Mouse (Mus musculus) spleen, embryonic (tissue): ENCODE measurements around the gene Tln2.

Experiments
- CTCF ChIA-PET: fragments of 350-600 bp; sonication (Branson Sonifier 250); formaldehyde crosslinking; loops from one replicate; lab custom pipeline; 2022; lab: Charles Lee

Gene Tln2

DNA sequence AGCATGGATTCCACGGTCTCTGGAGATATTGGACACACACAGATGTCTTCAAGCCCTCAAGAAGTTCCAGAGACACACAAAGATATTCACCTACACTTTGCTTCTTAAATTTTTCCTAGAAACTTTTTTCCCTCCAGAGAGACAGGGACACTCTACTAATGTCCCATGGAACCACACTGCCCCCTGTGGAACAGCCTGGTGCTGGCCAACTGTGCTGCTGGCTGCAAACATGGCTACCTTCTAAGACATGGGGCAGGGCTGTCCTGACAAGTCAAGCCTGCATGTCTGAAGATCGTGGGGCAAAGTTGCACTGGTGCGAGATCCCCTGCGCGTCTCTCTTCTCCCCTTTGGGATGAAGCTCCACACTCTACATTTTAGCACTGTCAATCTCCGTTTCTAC is 346.2 kb downstream of the Tln2 start:
- CTCF ChIA-PET = no interaction called here

DNA sequence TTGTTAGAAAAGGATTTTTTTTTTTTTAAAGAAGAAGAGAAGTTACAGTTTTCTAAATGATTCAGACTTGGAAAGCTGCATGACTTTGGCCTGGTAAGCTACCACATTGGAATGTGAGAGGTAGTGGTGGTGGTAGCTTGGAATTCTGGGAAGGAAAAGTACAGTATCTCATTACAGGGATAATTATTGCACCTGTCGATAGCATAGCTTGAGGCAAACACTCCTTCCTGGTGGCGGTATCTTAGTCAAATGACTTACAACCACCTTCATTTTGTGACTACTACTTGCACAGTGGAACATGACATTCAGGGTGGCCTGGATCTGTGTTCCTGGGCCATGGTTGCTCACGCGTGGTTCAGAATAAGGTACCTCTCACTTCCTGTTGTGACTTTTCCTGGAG is 348.3 kb downstream of the Tln2 start:
- CTCF ChIA-PET = no interaction called here

DNA sequence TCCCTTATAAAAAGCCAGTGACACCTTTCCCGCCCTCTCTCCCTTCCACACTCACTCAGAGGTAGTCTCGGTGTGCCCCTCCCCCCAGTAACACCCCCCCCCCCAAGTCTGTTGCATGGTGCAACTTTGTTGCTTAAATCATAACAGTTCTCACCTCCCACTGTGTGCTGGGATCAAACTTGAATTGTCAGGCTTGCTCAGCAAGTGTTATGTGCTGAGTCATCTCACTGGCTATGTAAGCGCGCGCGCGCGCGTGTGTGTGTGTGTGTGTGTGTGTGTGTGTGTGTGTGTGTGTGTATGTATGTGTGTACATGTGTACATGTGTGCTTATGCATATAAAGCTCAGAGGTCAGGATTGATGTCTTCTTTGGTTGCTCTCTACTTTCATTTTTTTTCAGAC is 350.1 kb downstream of the Tln2 start:
- CTCF ChIA-PET = no interaction called here

DNA sequence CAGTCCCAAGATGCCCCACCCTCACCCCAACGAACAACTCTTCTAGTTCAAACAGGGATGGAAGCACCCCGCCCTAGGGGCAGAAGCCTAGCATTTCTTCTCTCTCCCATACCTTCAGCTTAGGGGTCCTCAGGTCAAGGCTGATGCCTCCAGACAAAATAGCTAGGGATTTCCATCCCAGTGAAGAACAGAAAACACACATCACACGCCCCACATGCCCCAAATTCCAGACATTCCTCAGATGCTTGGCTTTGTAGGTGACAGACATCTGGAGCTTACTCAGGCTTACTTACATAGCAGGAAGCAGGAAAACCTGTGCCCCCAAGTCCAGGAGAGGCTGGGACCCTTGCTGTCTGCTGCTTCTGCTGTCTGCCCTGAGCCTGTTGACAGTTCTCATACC is 351.1 kb downstream of the Tln2 start:
- CTCF ChIA-PET = no interaction called here

DNA sequence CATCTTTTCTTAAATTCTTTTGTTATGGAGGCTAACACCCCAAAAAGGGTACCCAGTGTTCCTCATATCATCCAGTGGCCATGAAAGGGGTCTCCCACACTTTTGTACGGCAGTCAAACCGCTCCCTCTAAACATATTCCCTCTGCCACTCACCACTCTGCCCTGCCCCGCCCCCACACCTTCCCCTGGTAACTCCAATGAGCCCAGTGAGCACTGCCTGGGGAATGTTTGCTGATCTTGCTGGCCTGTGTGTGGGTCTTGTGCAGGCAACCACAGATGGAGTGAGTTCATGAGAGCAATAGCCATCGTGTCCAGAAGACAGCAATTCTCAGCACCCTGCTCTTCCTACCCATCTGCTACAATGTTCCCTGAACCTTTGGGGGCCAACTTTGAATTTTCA is 354.3 kb downstream of the Tln2 start:
- CTCF ChIA-PET = no interaction called here

DNA sequence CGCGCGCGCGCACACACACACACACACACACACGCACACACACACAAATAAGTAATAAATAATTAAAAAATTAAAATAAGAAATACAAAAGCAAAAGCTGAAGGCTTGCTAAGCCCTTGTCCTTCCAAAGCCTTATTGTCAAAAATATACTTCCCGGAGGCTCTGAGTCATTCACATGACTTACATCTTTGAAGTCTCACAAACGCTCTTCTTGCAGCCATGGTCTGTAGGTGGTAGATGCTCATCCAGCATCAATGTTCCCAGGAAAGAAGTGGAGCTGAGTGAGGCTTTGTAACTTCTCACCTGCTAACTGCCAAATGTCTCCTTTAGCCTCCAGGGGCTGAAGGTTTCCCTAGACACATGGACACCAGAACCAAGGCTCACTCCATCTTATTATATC is 362.9 kb downstream of the Tln2 start:
- CTCF ChIA-PET = no interaction called here

DNA sequence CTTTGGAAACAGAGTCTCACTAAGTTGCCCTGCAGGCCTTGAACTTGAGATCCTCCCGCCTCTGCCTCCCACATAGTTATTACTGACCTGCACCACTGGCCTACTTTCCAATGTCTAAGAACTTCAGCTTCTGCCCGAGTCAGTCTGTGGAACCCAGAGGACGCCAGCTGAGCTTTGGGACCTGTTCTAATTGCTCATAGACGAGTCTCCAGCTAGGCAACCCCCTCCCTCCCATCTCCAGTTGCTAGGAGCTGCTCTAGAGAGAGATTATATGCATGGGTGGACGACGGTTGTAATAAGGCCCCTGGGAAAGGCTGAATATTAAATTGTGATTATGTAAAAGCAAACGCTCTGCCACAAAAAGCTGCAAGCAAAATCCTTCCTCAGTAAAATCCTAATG is 364.2 kb downstream of the Tln2 start:
- CTCF ChIA-PET = no interaction called here

DNA sequence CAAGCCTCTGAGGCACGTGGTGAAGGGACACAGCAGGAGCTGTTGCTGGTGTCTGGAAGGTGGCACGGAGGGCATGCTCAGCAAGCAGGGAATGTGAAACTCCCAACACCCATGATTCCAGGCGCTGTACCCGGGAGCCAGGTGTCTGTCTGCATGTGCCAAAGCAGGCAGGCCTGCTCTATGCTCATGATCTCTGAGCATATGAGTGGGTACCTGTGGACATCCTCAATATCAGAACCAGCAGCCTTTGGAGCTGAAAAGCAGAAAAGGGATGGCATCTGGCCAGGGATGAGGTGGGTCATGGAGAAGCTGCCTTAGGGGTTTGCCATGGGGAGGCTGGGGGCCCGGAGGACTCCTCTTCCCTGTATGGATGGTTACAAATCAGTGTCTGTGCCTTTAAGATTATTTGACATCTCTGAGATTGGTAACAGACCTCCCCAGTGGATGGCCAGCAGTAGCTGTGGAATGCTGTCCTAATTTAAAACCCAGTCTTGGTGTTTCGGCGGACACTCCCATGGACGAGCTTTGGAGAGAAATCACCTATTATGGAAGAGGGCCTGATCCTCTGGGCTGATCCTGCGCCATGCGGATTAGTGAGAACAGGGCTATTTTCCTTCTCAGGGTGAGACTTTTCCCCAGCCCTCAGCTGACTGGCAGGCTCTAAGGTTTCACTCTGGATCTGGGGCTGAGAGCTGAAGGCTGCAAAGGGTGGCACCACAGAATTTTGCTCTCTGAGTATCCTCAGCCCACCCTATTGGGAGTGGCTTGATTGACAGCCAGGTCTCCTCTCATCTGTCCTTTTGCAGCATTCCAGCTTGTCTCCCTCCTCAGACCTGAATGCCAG is 367.8 kb downstream of the Tln2 start:
- CTCF ChIA-PET = no interaction called here

DNA sequence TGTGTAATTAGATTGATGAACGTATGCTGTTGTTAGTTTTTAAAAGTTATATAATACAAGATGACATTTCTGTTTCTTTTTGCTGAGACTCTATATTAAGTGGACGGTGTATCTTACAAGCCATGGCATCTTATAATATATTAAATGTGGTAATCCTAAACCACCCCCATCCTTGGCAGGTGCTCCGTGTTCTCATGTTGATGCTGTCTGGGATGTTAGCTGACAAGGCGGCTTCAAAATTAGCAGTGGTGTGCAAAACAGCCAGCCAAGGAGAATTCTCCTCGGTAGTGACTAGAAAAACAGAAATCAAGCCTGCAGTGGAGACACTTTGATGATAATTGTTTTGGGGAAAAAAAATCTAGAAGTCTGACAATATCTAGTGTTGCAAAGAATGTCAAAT is 371.8 kb downstream of the Tln2 start:
- CTCF ChIA-PET = no interaction called here

DNA sequence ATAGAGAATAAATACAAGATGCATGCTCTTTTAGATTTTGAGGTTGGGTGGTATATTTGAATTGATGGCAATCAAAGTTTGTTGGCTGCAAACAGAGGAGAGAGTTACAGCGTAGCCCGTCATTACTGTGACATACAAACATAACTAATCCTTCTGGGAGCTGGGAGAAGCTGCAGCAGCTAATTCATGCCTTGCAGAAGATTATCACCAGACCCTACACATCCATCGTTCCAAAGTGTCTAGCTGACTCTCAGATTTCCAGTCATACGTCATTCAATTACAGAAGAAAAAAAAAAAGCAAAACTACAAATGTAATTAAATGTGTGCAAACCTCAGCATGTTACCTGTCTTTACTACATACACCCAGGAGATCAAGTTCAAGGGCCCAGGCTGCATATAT is 372.3 kb downstream of the Tln2 start:
- CTCF ChIA-PET = no interaction called here

DNA sequence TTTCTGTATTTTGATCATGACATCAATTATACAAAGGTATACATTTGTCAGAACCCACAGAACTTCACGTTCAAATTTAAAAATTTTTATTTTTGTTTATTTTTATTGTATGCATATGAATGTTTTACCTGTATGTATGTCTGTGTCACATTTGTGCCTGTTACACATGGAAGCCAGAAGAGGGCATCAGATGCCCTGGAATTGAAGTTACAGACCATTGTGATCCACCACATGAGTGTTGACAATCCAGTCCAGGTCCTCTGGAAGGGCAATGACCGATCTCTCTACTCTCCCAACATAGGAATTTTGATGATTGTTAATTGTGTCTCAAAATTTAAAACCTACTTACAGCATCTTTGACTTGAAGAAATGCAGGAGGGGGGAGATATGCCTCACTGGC is 374.9 kb downstream of the Tln2 start:
- CTCF ChIA-PET = no interaction called here

DNA sequence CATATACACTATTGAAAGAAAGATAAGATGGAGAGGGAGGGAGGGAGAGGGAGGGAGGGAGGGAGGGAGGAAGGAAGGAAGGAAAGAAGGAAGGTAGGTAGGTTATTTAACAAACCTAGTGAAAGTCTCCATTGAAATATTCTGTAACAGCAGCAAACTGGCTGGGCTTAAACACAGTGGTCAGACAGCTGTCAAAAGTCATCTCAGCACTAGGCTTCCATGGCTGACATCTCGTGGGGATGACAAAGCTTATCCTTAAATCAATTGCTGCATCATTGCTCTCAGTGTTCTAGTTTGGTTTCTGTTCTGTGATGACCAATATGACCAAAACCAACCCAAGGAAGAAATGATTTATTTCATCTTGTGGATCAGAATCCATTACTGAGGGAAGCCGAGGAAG is 376.0 kb downstream of the Tln2 start:
- CTCF ChIA-PET = no interaction called here

DNA sequence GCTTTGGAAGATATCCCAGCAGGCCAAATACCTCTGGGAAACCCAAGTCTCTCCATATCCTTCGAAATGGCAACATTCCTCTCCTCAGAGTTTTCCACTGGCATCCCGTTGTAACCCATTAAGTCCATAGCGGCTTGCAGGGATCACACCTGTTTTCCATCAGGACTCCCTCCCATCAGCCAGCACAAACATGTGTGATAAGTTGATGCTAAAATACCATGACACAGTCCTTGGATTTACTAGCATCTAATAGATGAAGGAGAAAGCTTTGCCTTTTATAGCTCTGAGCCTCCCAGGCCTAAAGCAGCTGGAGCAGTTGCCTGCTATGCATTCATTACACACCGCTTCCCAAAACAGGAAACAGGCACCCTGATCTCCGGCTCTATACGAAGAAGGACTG is 377.5 kb downstream of the Tln2 start:
- CTCF ChIA-PET = no interaction called here

DNA sequence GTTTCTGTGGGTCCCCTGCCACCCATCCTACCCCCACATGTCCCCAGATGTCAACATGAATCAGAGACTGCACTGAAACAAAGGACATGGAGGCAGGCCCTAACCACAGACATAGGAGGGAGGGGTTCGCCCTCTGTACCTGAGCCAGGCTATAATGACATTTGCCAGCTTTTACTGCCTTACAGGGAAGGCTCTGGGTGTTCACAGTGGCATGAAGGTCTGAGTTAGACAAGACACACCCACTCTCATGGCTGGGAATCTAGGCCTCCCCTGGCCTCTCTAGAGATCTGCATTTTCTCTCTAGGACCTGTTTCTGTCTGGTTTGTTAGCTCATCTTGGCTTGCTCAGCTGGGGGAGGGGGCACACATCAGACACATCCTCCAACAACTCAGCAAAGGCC is 380.8 kb downstream of the Tln2 start:
- CTCF ChIA-PET = no interaction called here

DNA sequence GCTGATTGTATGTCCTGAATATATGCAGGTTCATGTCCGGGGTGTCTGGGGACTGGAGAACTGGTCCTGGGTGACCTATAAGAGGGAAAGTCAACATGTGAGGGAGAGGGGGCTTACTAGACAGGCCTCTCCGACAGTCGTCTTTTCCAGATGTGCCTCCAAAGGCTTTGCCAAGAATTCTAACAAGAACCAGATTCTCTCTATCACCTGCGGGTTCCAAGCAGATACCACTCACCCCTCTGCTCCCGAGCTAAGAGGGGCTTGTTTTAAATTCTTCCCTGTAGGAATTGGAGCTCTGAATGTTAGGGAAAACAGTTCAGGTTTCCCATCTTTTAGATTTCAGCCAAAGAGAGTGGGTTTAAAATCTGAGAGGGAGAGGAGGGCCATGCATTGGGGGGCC is 381.3 kb downstream of the Tln2 start:
- CTCF ChIA-PET = no interaction called here

DNA sequence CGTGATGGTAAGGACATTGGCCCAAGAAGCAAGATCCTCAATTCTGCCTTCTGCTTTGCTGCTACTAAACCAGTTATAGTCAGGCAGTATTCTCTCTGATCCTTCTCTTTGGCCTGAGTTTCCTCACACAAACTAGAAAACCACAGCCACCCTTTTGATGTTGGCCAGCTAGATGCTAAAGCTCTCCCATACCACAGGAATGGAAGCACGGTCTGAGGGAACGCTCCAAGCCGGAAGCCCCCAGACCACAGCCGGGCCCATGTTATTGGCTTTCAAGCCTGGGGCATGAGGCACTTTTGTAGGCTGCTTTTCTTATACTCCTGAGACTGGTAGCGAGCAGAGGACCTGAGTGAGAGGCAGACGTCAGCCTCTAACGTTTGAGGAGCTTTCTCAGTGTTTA is 383.4 kb downstream of the Tln2 start:
- CTCF ChIA-PET = no interaction called here

DNA sequence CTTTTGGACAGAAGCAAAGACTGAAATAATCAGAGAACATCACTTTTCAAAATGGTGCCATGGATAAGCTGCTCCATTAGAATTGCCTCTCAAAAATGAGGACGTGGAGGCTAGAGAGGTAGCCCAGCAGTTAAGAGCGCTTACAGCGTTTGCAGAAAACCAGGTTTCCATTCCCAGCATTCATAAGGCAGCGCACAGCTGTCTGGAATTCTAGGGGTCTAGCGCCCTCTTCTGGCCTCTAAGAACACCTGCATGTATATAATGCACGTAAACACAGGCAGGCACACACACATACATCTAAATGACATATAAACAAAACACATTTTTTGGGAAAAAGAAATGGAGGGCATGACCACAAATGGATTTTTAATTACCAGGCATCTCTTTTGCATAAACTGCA is 385.7 kb downstream of the Tln2 start:
- CTCF ChIA-PET = no interaction called here

DNA sequence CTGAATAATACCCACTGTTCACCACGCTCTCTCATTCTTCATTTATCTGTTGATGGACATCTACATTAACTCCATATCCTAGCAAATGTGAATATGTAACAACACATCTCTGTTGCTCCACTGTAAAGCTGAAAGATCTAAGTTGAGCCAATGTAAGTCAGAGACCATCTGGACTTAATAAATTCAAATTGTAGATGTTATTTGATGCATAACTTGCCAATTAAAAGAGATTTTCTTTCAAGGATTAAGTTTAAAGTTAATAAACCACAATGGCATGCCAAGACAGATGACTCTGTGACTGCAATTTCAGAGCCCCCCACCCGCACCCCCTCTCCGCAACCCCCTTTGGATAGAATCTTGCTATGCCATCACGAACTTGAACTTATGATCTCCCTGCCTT is 386.3 kb downstream of the Tln2 start:
- CTCF ChIA-PET = no interaction called here

DNA sequence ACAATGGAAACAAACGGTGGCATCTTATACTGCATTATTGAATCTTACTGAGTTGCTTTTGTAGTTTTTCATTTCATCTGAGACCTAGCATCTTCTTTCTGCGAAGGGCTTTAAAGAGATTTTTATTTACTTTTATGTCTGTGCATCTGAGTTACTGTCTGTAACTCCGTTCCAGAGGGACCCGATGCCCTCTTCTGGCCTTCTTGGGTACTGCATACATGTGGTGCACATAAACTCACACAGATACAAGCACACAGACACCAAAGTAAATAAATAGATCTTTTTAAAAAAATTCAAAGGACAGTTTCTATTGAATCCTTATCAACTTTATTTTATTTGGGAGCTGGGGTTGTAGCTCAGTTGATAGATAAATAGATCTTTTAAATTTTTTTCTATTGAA is 388.1 kb downstream of the Tln2 start:
- CTCF ChIA-PET = no interaction called here

DNA sequence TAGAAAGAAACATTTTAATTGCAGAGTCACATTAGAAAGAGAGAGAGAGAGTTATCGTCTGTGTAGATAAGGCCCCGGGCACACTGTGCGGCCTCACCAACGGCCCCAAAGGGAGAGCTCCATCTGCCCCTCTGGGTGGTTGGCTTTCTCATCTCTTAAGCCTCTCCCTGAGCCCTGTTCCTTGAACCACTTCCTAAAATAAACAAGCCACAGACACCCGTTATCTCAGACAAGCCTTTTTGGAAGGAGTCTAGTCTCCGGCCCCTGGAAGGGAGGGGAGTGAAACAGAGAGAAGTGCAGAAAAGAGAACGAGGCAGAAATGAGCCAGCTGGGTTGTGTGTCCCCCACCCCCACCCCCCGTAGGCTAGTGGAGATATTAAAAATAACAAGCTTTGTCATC is 388.7 kb downstream of the Tln2 start:
- CTCF ChIA-PET = no interaction called here

DNA sequence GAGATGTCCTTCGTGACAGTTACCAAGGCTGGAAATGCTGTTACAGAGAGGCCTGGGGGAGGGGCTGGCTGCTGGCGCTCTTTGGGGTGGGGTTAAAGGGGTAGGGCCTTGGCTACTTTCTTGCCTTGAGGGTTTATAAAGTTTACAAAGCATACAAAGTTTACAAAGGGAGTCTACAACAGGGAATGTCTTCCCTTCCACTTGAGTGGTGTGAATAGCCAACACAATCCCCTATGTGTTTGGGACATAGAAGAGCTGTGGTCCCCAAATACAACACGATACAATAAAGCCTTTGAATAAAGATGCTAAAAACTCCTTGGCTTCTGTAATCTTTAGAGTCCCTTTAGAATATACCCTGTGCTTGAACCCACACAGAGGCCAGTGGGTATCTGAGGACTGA is 389.5 kb downstream of the Tln2 start:
- CTCF ChIA-PET = no interaction called here
